In genomic region chr1:152717329-152717728, GRCm38 (mm10) we compare ENCODE assay signal across 25 mouse cellular contexts. TPM values are rescaled to one million over a fixed set of nuclear protein-coding genes. Genes with fewer than 3 reads are reported as not detected.
A peak's percentile ranks its signal among the peaks of the same experiment; 100 is the strongest.
DNase-seq lines count a peak whose midpoint lies in the region; ATAC-seq and TF ChIP-seq lines count a peak whose summit lies in the region.
"Had no signal": no experiment of that assay in that cellular context is flagged by ENCODE, and none has a peak within 500 bp of the region (broad histone marks: within the 10 kb centered on the region; RNA-seq: fewer than 3 reads in every experiment).

No protein-coding gene starts in this region.

- H3K27me3 ChIP-seq in heart, postnatal 0 days (ENCODE audit: control insufficient read depth, insufficient read depth, low read length) = no peaks in the 10 kb centered on the region
- no peaks in the 10 kb centered on the region for H3K27me3 ChIP-seq in lung, postnatal 0 days (replicated peaks; ENCODE audit: insufficient read depth, low read length)
- H3K27me3 ChIP-seq in limb, embryonic 10.5 days (ENCODE audit: low read depth, poor library complexity, severe bottlenecking) = no peaks in the 10 kb centered on the region
- no peaks in the 10 kb centered on the region for H3K27me3 ChIP-seq in stomach, embryonic 16.5 days (ENCODE audit: control insufficient read depth, insufficient read depth, low read length)
- H3K27me3 ChIP-seq in hindbrain, embryonic 10.5 days (ENCODE audit: insufficient read depth, poor library complexity, severe bottlenecking) = no peaks in the 10 kb centered on the region
- H3K27me3 ChIP-seq: embryonic facial prominence, embryonic 12.5 days; forebrain, embryonic 12.5 days; heart, embryonic 13.5 days had no signal

- H3K9ac ChIP-seq in heart, postnatal 0 days (replicated peaks; ENCODE audit: low read depth, low read length) = no peak overlapping the region
- no peak overlapping the region for H3K9ac ChIP-seq in lung, postnatal 0 days (replicated peaks; ENCODE audit: low read depth)
- no peak overlapping the region for H3K9ac ChIP-seq in stomach, embryonic 16.5 days (ENCODE audit: low read length)
- H3K9ac ChIP-seq: embryonic facial prominence, embryonic 12.5 days; forebrain, embryonic 12.5 days; heart, embryonic 13.5 days; hindbrain, embryonic 14.5 days had no signal

- H3K27ac ChIP-seq in heart, postnatal 0 days (ENCODE audit: low read depth) = 0 out of 2 replicates have a peak overlapping the region, but pooled peaks have one; percentile 2
- H3K27ac ChIP-seq in lung, postnatal 0 days (ENCODE audit: low read length) = no peak overlapping the region
- H3K27ac ChIP-seq in limb, embryonic 10.5 days = peak overlapping the region; percentile 75
- H3K27ac ChIP-seq in stomach, embryonic 16.5 days (ENCODE audit: low read length) = peak overlapping the region; percentile 87
- H3K27ac ChIP-seq in hindbrain, embryonic 10.5 days = no peak overlapping the region
- H3K27ac ChIP-seq: embryonic facial prominence, embryonic 12.5 days; forebrain, embryonic 12.5 days; heart, embryonic 13.5 days; hindbrain, embryonic 14.5 days had no signal

- no peak for ATAC-seq in heart, postnatal 0 days (ENCODE audit: insufficient read depth, low read depth)
- peak; percentile 49 for ATAC-seq in lung, postnatal 0 days
- peak; percentile 62; the same call in 1 of the 2 replicates for ATAC-seq in stomach, embryonic 16.5 days (ENCODE audit: insufficient read depth, low FRiP score)
- ATAC-seq: forebrain, embryonic 16.5 days had no signal

- H3K4me3 ChIP-seq in heart, postnatal 0 days (ENCODE audit: low read depth, low read length) = no peak overlapping the region
- no peak overlapping the region for H3K4me3 ChIP-seq in lung, postnatal 0 days (ENCODE audit: low read depth, low read length)
- H3K4me3 ChIP-seq in limb, embryonic 10.5 days = no peak overlapping the region
- H3K4me3 ChIP-seq in stomach, embryonic 16.5 days (replicated peaks; ENCODE audit: low read length) = no peak overlapping the region
- no peak overlapping the region for H3K4me3 ChIP-seq in hindbrain, embryonic 10.5 days
- H3K4me3 ChIP-seq: embryonic facial prominence, embryonic 12.5 days; forebrain, embryonic 12.5 days; heart, embryonic 13.5 days had no signal

- no peaks in the 10 kb centered on the region for H3K36me3 ChIP-seq in heart, postnatal 0 days (replicated peaks; ENCODE audit: control insufficient read depth, insufficient read depth, low read length)
- no peaks in the 10 kb centered on the region for H3K36me3 ChIP-seq in lung, postnatal 0 days (ENCODE audit: insufficient read depth, low read length)
- no peaks in the 10 kb centered on the region for H3K36me3 ChIP-seq in limb, embryonic 10.5 days
- no peaks in the 10 kb centered on the region for H3K36me3 ChIP-seq in stomach, embryonic 16.5 days (ENCODE audit: control insufficient read depth, insufficient read depth, low read length)
- H3K36me3 ChIP-seq in hindbrain, embryonic 10.5 days = no peaks in the 10 kb centered on the region
- H3K36me3 ChIP-seq: embryonic facial prominence, embryonic 12.5 days; forebrain, embryonic 12.5 days; heart, embryonic 13.5 days had no signal

- no peaks in the 10 kb centered on the region for H3K4me1 ChIP-seq in heart, postnatal 0 days (ENCODE audit: control insufficient read depth, insufficient read depth)
- no peaks in the 10 kb centered on the region; the same call in 1 of the 2 replicates for H3K4me1 ChIP-seq in lung, postnatal 0 days (ENCODE audit: insufficient read depth, low read depth, low read length)
- peaks cover 47% of the 10 kb centered on the region for H3K4me1 ChIP-seq in limb, embryonic 10.5 days
- peaks cover 5% of the 10 kb centered on the region; the same call in 1 of the 2 replicates for H3K4me1 ChIP-seq in stomach, embryonic 16.5 days (ENCODE audit: control insufficient read depth, insufficient read depth, low read length)
- H3K4me1 ChIP-seq in hindbrain, embryonic 10.5 days (replicated peaks) = peaks cover 10% of the 10 kb centered on the region
- H3K4me1 ChIP-seq: forebrain, embryonic 12.5 days had no signal

- no peak for TF ChIP-seq CTCF in heart, postnatal 0 days (IDR thresholded peaks at IDR 0.05; ENCODE audit: low read depth)
- no peak for TF ChIP-seq CTCF in lung, postnatal 0 days (IDR thresholded peaks at IDR 0.05)

- 96% methylated on average over 1 of the region's 1 CpGs for WGBS in heart, postnatal 0 days
- 48% methylated on average over 1 of the region's 1 CpGs for WGBS in lung, postnatal 0 days
- WGBS in limb, embryonic 10.5 days = 87% methylated on average over 1 of the region's 1 CpGs
- 56% methylated on average over 1 of the region's 1 CpGs for WGBS in stomach, embryonic 16.5 days
- WGBS in hindbrain, embryonic 10.5 days = 87% methylated on average over 1 of the region's 1 CpGs

- no peak overlapping the region for H3K4me2 ChIP-seq in heart, postnatal 0 days (ENCODE audit: low read depth, low read length)
- no peak overlapping the region for H3K4me2 ChIP-seq in lung, postnatal 0 days (replicated peaks; ENCODE audit: low read depth, low read length)
- 0 out of 2 replicates have a peak overlapping the region, but pooled peaks have one; percentile 0 for H3K4me2 ChIP-seq in stomach, embryonic 16.5 days (ENCODE audit: low read depth, low read length)
- H3K4me2 ChIP-seq: embryonic facial prominence, embryonic 12.5 days; forebrain, embryonic 12.5 days; heart, embryonic 13.5 days; hindbrain, embryonic 14.5 days had no signal

- H3K9me3 ChIP-seq in heart, postnatal 0 days (replicated peaks; ENCODE audit: control insufficient read depth, low read length) = no peaks in the 10 kb centered on the region
- no peaks in the 10 kb centered on the region for H3K9me3 ChIP-seq in lung, postnatal 0 days (ENCODE audit: low read length)
- no peaks in the 10 kb centered on the region for H3K9me3 ChIP-seq in limb, embryonic 10.5 days (replicated peaks)
- no peaks in the 10 kb centered on the region for H3K9me3 ChIP-seq in stomach, embryonic 16.5 days (replicated peaks; ENCODE audit: control insufficient read depth, low read length)
- no peaks in the 10 kb centered on the region for H3K9me3 ChIP-seq in hindbrain, embryonic 10.5 days
- H3K9me3 ChIP-seq: embryonic facial prominence, embryonic 12.5 days; forebrain, embryonic 12.5 days had no signal

- TF ChIP-seq EP300 in heart, postnatal 0 days (IDR thresholded peaks at IDR 0.05; ENCODE audit: low read depth) = no peak
- no peak for TF ChIP-seq EP300 in lung, postnatal 0 days (IDR thresholded peaks at IDR 0.05)

- DNase-seq in heart, postnatal 0 days (ENCODE audit: low spot score) = no peak
- DNase-seq in heart, adult 9 months (ENCODE audit: low spot score in 2 of 2) = no peak
- DNase-seq in lung, postnatal 0 days (ENCODE audit: low spot score) = peak; percentile 25
- no peak for DNase-seq in lung, postnatal 4 days
- DNase-seq in limb, embryonic 10.5 days (ENCODE audit: low spot score) = no peak
- no peak for DNase-seq in hindbrain, embryonic 10.5 days (ENCODE audit: low spot score)
- no peak for DNase-seq in right cerebral cortex, postnatal 25 days
- DNase-seq: adrenal gland, adult 2 months; adrenal gland, postnatal 36 days; cerebellum, adult 2 months; cerebellum, postnatal 14 days; embryo, embryonic 11 days; gastrocnemius, postnatal 25 days; heart, postnatal 10 days; heart, postnatal 4 days had no signal

RNA-seq across cellular contexts. Expression of gene Apobec4, which starts 33.0 kb away (rescaled TPM):
- not detected in 2 replicates for total RNA-seq in heart, postnatal 0 days (2014; rRNA removed; ENCODE audit: low replicate concordance)
- not detected in 2 replicates for polyA plus RNA-seq in heart, postnatal 0 days (2015; fragmentation: Nextera tagmentation; extraction: Ambion mirVana)
- 0.50 and 0.74 TPM in 2 replicates for polyA plus RNA-seq in lung, postnatal 0 days (2015; fragmentation: Nextera tagmentation; extraction: Ambion mirVana)
- polyA plus RNA-seq in limb, embryonic 10.5 days (2016; fragmentation: Nextera tagmentation; extraction: Ambion mirVana) = not detected in 2 replicates
- polyA plus RNA-seq in stomach, embryonic 16.5 days (2015; fragmentation: Nextera tagmentation; extraction: Ambion mirVana) = not detected in 2 replicates
- not detected in 2 replicates for polyA plus RNA-seq in hindbrain, embryonic 10.5 days (2016; fragmentation: Nextera tagmentation; extraction: Ambion mirVana)
- total RNA-seq: adrenal gland, adult 2 months; adrenal gland, postnatal 36 days; common myeloid progenitor, adult 5-6 weeks; ES-E14; gastrocnemius, postnatal 25 days; granulocyte monocyte progenitor cell, adult 5-6 weeks; heart, postnatal 10 days; heart, postnatal 4 days had no signal
- polyA plus RNA-seq: adrenal gland, adult 2 months; cerebellum, adult 2 months; embryonic facial prominence, embryonic 12.5 days; forebrain, embryonic 12.5 days; frontal cortex, adult 2 months; heart, embryonic 13.5 days had no signal

RNA-seq across cellular contexts. Expression of gene Rgl1, which starts 48.8 kb away (rescaled TPM):
- 38.9 and 48.1 TPM in 2 replicates for total RNA-seq in heart, postnatal 0 days (2014; rRNA removed; ENCODE audit: low replicate concordance)
- 36.7 and 41.6 TPM in 2 replicates for polyA plus RNA-seq in heart, postnatal 0 days (2015; fragmentation: Nextera tagmentation; extraction: Ambion mirVana)
- 33.2 and 44.4 TPM in 2 replicates for polyA plus RNA-seq in lung, postnatal 0 days (2015; fragmentation: Nextera tagmentation; extraction: Ambion mirVana)
- polyA plus RNA-seq in limb, embryonic 10.5 days (2016; fragmentation: Nextera tagmentation; extraction: Ambion mirVana) = 38.7 and 44.0 TPM in 2 replicates
- polyA plus RNA-seq in stomach, embryonic 16.5 days (2015; fragmentation: Nextera tagmentation; extraction: Ambion mirVana) = 39.8 and 48.3 TPM in 2 replicates
- polyA plus RNA-seq in hindbrain, embryonic 10.5 days (2016; fragmentation: Nextera tagmentation; extraction: Ambion mirVana) = 27.1 and 28.9 TPM in 2 replicates

RNA-seq across cellular contexts. Expression of gene Arpc5, which starts 49.0 kb away (rescaled TPM):
- total RNA-seq in heart, postnatal 0 days (2014; rRNA removed; ENCODE audit: low replicate concordance) = 94.3 and 95.1 TPM in 2 replicates
- polyA plus RNA-seq in heart, postnatal 0 days (2015; fragmentation: Nextera tagmentation; extraction: Ambion mirVana) = 136 and 152 TPM in 2 replicates
- polyA plus RNA-seq in lung, postnatal 0 days (2015; fragmentation: Nextera tagmentation; extraction: Ambion mirVana) = 376 and 377 TPM in 2 replicates
- 157 and 165 TPM in 2 replicates for polyA plus RNA-seq in limb, embryonic 10.5 days (2016; fragmentation: Nextera tagmentation; extraction: Ambion mirVana)
- 355 and 357 TPM in 2 replicates for polyA plus RNA-seq in stomach, embryonic 16.5 days (2015; fragmentation: Nextera tagmentation; extraction: Ambion mirVana)
- polyA plus RNA-seq in hindbrain, embryonic 10.5 days (2016; fragmentation: Nextera tagmentation; extraction: Ambion mirVana) = 231 and 256 TPM in 2 replicates

Comparison
In these comparisons a context has a peak if more than half of its experiments do, and no peak if none do; other contexts are left out.
1. H3K27ac ChIP-seq: peak in heart, postnatal 0 days (single experiment), limb, embryonic 10.5 days (single experiment) and stomach, embryonic 16.5 days (single experiment); none in lung, postnatal 0 days (single experiment) and hindbrain, embryonic 10.5 days (single experiment).